Mouse (Mus musculus) subcutaneous adipose tissue, adult 2 months (tissue): ENCODE data around the gene Zswim3. TPM values are rescaled to one million over a fixed set of nuclear protein-coding genes. Genes with fewer than 3 reads are reported as not detected.

Experiments used
- polyA plus RNA-seq: library from polyadenylated mRNA; depleted of rRNA; stranded (reverse); fragments of >200 nt; gene quantifications from 2 replicates; pipeline ENCODE4 v1.2.3, GENCODE M21; 2012; ENCODE audit warnings: low replicate concordance; rRNA removed

Gene Zswim3
- polyA plus RNA-seq: 3.8 and 4.6 TPM in 2 replicates

DNA sequence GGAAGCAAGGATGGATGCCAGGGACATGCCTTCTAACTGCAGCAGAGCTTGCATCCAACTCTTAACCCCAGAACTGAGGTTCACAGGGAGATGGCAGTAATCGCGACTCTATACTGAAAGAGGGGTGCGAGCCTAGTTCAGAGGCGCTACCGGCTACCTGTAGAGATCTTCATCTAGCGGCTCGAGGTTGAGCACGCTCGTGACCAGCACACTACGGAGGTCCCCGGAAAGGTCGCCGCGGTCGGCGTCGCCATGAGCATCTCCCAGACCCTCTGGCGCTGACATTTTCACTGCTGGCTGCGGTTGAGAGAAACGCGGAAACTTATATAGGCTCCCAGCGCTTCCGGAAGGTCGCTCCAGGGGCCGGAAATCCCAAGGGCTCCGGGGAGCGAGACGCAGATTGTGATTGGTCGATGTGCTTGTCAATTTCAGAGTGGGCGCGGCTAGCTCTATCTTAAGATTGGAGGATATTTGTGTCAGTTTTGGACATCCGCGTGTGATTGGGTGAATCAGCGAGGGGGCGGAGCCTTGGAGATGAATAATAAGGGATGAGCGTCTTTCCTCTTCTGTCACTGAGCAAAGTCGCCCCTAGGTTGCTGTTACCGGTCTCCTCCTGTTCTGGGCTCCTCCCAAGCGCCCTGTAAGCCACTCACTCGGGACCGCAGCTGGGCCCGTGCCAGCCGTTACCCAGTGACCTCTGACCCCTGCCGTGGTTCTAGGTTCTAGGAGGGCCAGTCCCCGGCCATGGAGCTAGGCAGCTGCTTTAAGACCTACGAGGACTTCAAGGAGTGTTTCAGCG is at the start of gene Zswim3, which contains the start of gene Acot8:
TSS of gene Zswim3 (plus strand) at position 566 of the 799 bp plus-strand sequence.
TSS of gene Acot8 (minus strand) at position 350 of the 799 bp plus-strand sequence.

DNA sequence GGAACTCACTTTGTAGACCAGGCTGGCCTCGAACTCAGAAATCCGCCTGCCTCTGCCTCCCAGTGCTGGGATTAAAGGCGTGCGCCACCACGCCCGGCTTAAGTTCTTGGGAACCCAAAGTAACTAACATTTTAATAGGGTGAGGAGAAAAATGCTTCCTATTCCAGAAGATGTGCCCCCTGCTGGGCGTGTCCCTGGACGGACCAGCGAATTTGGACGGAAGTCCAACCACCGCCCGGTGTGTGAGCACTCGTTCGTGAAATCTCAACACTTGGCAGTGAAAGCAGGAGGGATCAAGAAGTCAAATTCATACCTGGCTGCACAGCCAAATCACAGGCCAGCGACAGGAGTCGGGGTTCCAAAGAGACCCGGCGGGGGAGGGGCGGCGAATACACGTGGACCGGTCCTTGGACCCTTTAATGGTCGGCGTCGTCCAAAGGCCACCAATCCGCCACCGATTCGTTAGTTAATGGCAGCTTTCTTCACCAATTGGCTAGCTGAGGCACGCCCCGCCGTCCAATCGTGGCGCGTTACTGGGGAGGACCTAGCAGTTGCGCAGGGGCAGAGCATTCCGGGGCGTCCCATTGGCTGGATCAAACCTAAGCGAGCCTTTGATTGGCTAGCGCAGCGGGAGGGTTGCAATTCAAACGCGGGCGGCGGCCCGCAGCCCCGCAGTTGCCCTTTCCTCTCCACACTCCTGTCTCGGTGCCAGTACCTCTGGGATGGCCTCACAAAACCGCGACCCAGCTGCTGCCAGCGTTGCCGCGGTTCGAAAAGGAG is 35.5 kb upstream of the Zswim3 start, which contains the start of gene Ube2c:
TSS of gene Ube2c (plus strand) at position 641 of the 780 bp plus-strand sequence.

DNA sequence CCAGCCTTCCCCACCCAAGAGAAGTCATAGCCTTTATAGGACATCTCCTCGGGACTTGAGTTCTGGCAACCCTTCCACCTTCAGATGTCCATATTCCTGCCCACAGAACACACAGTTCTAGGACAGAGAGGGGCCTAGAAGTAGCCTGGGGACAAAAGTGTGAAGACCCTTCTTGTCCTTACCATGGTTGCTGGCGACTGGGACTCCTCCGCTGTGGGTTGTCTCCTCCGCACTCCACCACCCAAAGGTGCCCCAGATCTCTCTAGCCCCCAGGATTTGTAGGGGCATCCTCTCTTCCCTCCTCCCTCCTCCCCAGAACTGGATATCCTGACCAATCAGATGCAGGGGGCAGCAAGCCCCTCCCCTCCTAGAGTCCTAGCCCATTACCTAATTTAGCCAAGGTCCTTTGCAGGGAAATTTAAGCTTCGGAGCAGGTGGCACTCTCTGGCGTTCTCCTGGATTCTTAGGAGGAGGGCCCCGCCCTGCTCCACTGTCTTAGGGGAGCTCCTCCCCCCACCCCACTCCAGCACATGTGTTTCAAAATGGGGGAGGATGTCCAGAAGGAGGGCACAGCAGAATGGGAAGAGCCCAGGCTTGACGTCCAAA is 25.3 kb upstream of the Zswim3 start, which contains the start of gene Tnnc2:
TSS of gene Tnnc2 (minus strand) at position 487 of the 606 bp plus-strand sequence.

DNA sequence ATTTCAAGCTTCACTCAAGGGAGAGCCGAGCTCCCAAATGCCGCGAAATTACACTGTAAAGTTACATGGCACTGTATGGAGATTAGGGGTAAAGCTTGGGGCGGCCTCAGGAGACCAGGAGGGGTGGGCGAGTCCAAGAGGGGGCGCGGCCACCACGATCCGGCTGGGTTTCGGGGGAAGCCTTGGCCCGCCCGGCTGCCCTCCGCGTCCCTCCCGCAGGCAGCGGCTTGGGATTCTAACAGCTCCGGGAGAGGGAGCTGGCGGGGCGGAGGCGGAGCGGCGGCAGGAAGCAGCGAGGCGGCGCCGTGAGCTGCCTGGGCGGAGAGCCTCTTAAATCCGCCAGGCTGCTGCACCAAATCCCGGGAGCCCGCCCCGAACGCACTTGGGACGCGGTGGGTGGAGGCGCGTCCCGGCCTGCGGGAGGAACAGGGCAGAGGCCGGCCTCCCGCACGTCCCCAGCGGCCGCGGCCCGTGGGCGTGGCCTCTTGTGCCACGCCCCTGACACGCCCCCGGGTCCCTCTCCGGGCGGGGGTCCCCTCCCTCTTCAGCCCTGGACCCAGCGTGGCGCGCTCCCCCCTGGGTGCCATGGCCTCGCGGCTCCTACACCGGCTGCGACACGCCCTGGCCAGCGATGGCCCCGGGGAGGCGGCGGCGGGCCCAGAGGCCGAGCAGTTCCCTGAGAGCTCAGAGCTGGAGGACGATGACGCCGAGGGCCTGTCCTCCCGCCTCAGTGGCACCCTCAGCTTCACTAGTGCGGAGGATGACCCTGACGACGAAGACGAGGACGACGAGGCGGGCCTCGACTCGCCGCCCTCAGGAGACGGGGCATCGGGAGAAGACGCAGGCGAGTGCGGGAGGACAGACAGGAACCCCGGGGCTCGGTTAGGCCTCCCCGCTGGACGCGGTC is 19.2 kb upstream of the Zswim3 start, which contains the start of gene Snx21:
TSS of gene Snx21 (plus strand) at position 343 of the 907 bp plus-strand sequence.

DNA sequence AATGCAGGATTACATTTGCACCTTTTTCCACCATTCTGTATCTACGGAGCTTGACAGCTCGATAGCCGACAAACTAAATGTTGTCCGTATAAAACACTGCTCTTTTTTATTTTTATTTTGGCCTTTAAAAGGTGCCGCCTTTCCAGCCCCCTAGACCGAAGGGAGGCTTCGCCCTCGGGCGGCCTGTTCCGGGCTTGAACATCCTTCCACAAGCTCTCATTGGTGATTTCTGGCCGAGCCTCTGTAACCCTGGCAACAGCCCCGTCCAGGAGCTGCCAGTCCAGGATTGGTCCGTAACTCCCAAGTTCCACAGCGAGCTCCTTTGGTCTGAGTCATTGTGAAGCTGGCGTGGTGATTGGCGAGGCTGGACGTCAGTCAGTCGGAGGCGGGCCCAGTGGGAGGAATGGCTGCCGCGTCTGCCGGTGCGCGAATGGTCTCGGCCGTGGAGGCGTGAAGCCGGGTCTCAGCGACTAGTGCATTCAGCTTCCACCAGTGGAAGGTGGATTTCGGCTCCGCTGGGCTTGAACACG is 17.8 kb downstream of the Zswim3 start, which contains the start of gene Zswim1:
TSS of gene Zswim1 (plus strand) at position 51 of the 530 bp plus-strand sequence.

DNA sequence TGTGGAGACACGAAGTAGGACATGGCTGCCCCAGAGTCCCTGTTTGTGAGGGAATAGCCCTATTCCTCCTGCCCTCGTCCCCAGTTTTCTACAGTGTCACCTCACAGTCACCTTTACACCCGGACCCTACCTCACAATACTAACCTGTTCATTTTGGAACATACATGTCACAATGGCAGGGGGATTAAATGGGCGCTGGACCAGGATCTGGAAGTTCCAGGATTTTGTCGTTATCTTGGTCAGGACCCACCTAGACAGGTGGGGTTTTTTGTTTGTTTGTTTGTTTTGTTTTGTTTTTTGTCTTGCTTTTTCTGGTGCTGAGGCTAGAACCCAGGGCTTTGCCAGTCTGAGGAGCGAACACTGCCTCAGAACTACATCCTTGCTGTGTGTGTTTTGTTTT is 23.5 kb downstream of the Zswim3 start, which contains the start of gene Spata25:
TSS of gene Spata25 (minus strand) at position 101 of the 400 bp plus-strand sequence.

DNA sequence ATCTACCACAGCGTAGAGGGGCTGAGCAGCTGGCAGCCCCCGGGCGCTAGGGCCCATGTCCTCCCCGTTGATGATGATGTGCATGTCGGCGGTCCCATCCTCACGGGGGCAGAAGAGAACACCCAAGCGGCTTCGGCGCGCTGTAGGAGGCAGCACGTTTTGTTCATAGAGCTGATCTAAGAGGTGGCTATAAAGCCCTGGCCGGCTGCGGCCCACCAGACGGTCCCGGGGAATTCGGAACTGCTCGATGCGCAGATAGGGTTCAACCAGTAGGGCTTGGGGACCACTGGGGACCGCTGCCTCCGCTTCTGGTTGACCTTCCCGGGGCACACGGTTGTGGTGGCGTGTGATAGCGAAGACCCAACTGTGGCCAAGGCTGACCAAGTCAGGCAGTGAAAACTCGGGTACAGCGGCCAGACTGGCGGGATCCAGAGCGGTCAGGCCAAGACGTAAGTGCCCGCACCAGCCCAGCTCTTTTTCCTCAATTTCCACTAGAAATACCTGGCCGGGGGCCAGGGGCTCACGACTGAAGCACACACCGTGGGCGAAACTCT is 27.9 kb downstream of the Zswim3 start, which contains the start of gene Ctsa:
TSS of gene Ctsa (plus strand) at position 126 of the 554 bp plus-strand sequence.

DNA sequence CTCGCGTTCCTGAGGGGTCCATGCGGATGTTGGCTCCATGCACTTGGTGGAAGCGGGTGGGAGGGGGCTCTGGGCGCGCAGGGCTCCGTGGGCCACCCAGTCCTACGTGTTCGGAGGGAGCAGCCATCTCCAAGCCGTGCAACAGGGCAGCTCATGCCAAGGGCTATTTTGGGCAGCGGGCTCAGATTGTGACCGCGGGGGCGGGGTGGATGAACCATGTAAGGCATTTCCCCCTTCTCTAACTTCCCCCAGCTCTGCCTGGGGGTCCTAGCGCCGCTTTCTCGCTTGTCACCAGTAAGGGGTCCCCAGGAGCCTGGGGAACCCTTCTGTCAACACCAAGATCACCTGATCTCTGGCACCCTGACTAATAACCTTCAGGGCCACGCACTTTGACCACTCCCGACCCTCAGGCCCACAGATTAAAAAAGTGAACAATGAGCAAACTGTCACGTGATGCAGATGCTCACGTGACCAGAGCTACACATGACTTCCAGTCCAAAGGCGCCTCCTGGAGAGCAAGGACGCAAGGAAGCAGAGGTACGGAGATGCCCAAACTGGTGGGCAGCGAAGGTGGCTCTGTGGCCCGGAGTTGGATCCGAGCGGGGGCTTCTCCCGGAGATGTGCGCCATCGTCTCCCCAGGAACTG is 28.5 kb downstream of the Zswim3 start, which contains the start of gene Neurl2:
TSS of gene Neurl2 (minus strand) at position 143 of the 646 bp plus-strand sequence.

DNA sequence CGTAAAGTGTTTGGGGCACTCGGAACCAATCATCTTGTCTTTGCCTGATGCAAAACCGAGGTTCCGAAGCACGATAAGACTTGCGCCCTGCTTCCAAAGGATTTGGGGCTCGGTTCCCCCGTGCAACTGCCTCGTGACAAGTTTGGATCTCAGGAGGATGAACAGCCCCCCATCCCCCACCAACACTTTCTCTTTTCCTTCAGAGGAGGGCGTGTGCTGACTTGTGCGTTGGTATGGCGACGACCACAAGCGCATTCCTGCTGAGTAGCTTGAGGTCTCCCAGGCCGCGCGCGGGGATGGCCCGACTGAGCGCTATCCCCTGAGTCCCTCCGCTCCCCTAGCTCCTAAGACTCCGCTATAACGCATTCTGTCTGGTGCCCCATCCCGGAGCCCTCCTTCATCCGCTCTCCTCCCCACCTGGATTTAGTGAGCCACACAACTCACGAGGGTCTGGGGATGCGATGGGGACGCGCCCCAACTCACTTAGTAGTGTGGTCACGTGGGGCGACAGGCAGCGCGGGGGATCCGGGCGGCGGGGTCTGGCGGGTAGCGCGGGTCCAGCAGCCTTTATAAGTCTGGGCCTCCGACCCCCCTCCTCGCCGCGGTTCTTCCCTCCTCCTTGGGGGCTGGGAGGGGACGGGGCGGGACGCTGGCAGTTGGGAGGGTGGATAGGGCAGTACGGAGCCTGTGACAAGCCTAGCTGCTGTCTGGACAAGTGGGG is 52.4 kb downstream of the Zswim3 start, which contains the start of gene Pltp:
TSS of gene Pltp (minus strand) at position 611 of the 721 bp plus-strand sequence.

Other genes with a start within 250 kb of the Zswim3 start
- gene Wfdc2, start 242.7 kb upstream of the Zswim3 start, polyA plus RNA-seq: 0.20 and 463 TPM in 2 replicates
- gene Spint3, start 231.6 kb upstream of the Zswim3 start, polyA plus RNA-seq: 0.57 TPM in 1 of 2 replicates, not detected in the other
- 0.18 TPM in 1 of 2 replicates, not detected in the other for gene Wfdc6a, start 219.7 kb upstream of the Zswim3 start, polyA plus RNA-seq
- gene Eppin, start 211.5 kb upstream of the Zswim3 start, polyA plus RNA-seq: 0.98 TPM in 1 of 2 replicates, not detected in the other
- gene Wfdc6b, start 191.6 kb upstream of the Zswim3 start, polyA plus RNA-seq: 0.24 TPM in 1 of 2 replicates, not detected in the other
- gene Wfdc8, start 191.5 kb upstream of the Zswim3 start, polyA plus RNA-seq: 0.62 TPM in 1 of 2 replicates, not detected in the other
- gene Wfdc16, start 166.3 kb upstream of the Zswim3 start, polyA plus RNA-seq: 0.76 TPM in 1 of 2 replicates, not detected in the other
- 1.4 and 18.5 TPM in 2 replicates for gene Wfdc10, start 149.1 kb upstream of the Zswim3 start, polyA plus RNA-seq
- gene Wfdc9, start 148.5 kb upstream of the Zswim3 start, polyA plus RNA-seq: 0.30 TPM in 1 of 2 replicates, not detected in the other
- not detected in 2 replicates for gene Wfdc11, start 131.0 kb upstream of the Zswim3 start, polyA plus RNA-seq
- 0.11 and 2.3 TPM in 2 replicates for gene Wfdc13, start 120.0 kb upstream of the Zswim3 start, polyA plus RNA-seq
- gene Spint4, start 106.6 kb upstream of the Zswim3 start, polyA plus RNA-seq: not detected in 2 replicates
- gene Spint5, start 89.8 kb upstream of the Zswim3 start, polyA plus RNA-seq: not detected in 2 replicates
- 0.32 and 2.2 TPM in 2 replicates for gene Wfdc3, start 59.2 kb upstream of the Zswim3 start, polyA plus RNA-seq
- 17.5 and 56.8 TPM in 2 replicates for gene Dnttip1, start 59.1 kb upstream of the Zswim3 start, polyA plus RNA-seq
- gene Ube2c, start 35.2 kb upstream of the Zswim3 start, polyA plus RNA-seq: 17.6 and 48.9 TPM in 2 replicates
- 1.2 and 1.9 TPM in 2 replicates for gene Tnnc2, start 25.1 kb upstream of the Zswim3 start, polyA plus RNA-seq
- 42.9 and 43.3 TPM in 2 replicates for gene Snx21, start 19.3 kb upstream of the Zswim3 start, polyA plus RNA-seq
- 34.8 and 35.5 TPM in 2 replicates for gene Acot8, start 216 bp upstream of the Zswim3 start, polyA plus RNA-seq
- gene Zswim1, start 17.6 kb downstream of the Zswim3 start, polyA plus RNA-seq: 10.9 and 14.6 TPM in 2 replicates
- gene Spata25, start 23.4 kb downstream of the Zswim3 start, polyA plus RNA-seq: 0.16 and 0.33 TPM in 2 replicates
- 400 and 457 TPM in 2 replicates for gene Ctsa, start 27.8 kb downstream of the Zswim3 start, polyA plus RNA-seq
- gene Neurl2, start 28.4 kb downstream of the Zswim3 start, polyA plus RNA-seq: 11.6 and 15.4 TPM in 2 replicates
- gene Pltp, start 52.6 kb downstream of the Zswim3 start, polyA plus RNA-seq: 463 and 530 TPM in 2 replicates
- 33.5 and 43.1 TPM in 2 replicates for gene Pcif1, start 74.2 kb downstream of the Zswim3 start, polyA plus RNA-seq
- 23.1 and 35.5 TPM in 2 replicates for gene Zfp335, start 106.7 kb downstream of the Zswim3 start, polyA plus RNA-seq
- gene Mmp9, start 135.7 kb downstream of the Zswim3 start, polyA plus RNA-seq: 7.3 and 28.2 TPM in 2 replicates
- 3.4 and 4.1 TPM in 2 replicates for gene Slc12a5, start 155.7 kb downstream of the Zswim3 start, polyA plus RNA-seq
- 20.5 and 46.5 TPM in 2 replicates for gene Ncoa5, start 229.8 kb downstream of the Zswim3 start, polyA plus RNA-seq